Mouse (Mus musculus) heart, embryonic 12.5 days (tissue): ENCODE results near the gene Clic4. TPM values are rescaled to one million over a fixed set of nuclear protein-coding genes. Genes with fewer than 3 reads are reported as not detected.

Experiments
- ATAC-seq: fragments of 200-750 bp; cut with Nextera tagmentation; 2 replicates; pipeline ENCODE4 v1.8.0; 2017; ENCODE audit warnings: moderate TSS enrichment, moderate library complexity; ENCODE audit not compliant: insufficient number of reproducible peaks, low FRiP score
- H3K27ac ChIP-seq: fragments of 300-500 bp; sonication (generic); 2 replicates; pipeline ENCODE4 v1.5.1; 2016; ENCODE audit warnings: mild to moderate bottlenecking, moderate library complexity; ENCODE audit not compliant: poor library complexity, severe bottlenecking
- H3K27me3 ChIP-seq: fragments of 300-500 bp; sonication (generic); replicated peaks from 2 replicates; pipeline ENCODE4 v1.6.1; 2016; ENCODE audit warnings: mild to moderate bottlenecking, moderate library complexity
- H3K36me3 ChIP-seq: fragments of 300-500 bp; sonication (generic); 2 replicates; pipeline ENCODE4 v1.6.1; 2016; ENCODE audit warnings: mild to moderate bottlenecking, moderate library complexity
- H3K4me1 ChIP-seq: fragments of 300-500 bp; sonication (generic); replicated peaks from 2 replicates; pipeline ENCODE4 v1.6.1; 2016; ENCODE audit warnings: mild to moderate bottlenecking
- H3K4me2 ChIP-seq: fragments of 300-500 bp; sonication (generic); 2 replicates; pipeline ENCODE4 v1.6.1; 2016; ENCODE audit warnings: mild to moderate bottlenecking, moderate library complexity
- H3K4me3 ChIP-seq: fragments of 300-500 bp; sonication (generic); 2 replicates; pipeline ENCODE4 v1.5.1; 2016; ENCODE audit warnings: mild to moderate bottlenecking
- H3K9ac ChIP-seq: fragments of 300-500 bp; sonication (generic); 2 replicates; pipeline ENCODE4 v1.6.1; 2016; ENCODE audit warnings: mild to moderate bottlenecking, moderate library complexity
- H3K9me3 ChIP-seq: fragments of 300-500 bp; sonication (generic); replicated peaks from 2 replicates; pipeline ENCODE4 v1.6.1; 2016; ENCODE audit warnings: mild to moderate bottlenecking, moderate library complexity
- WGBS: fragments of 180-500 bp; shearing (Covaris S2); methylation state at CpG from one replicate; pipeline ENCODE4 v1.1.7; 2016; 5-methylcytosine and 5-hydroxymethylcytosine counted together
- polyA plus RNA-seq: library from polyadenylated mRNA; unstranded; fragments of >200 nt; fragmentation: Nextera tagmentation; extraction: Ambion mirVana; gene quantifications from 2 replicates; pipeline ENCODE4 v1.2.1, GENCODE M21; 2016

Clic4 gene
- polyA plus RNA-seq, 1 experiment from 2014 or later, result 291 TPM

GRCm38 (mm10) chr4:135246444-135246843, 26.2 kb downstream of the Clic4 start:
- ATAC-seq, result no peak
- WGBS, result 85% methylated on average over 2 of the region's 2 CpGs
- Histone ChIP-seq H3K9me3 (no peaks in the 10 kb centered on the region), H3K36me3 (peaks cover 13% of the 10 kb centered on the region), H3K27ac (peak overlapping the region; percentile 3; the same call in 1 of the 2 replicates), H3K4me2 (no peak overlapping the region), H3K9ac (no peak overlapping the region), H3K27me3 (no peaks in the 10 kb centered on the region), H3K4me1 (peaks cover 70% of the 10 kb centered on the region), H3K4me3 (no peak overlapping the region)

GRCm38 (mm10) chr4:135245841-135246240, 26.8 kb downstream of the Clic4 start:
- no peak overlapping the region; the same call in 1 of the 2 replicates for H3K9ac ChIP-seq
- no peak overlapping the region for H3K27ac ChIP-seq
- H3K27me3 ChIP-seq, result no peaks in the 10 kb centered on the region
- H3K36me3 ChIP-seq, result peaks cover 13% of the 10 kb centered on the region
- no peak overlapping the region for H3K4me2 ChIP-seq
- H3K4me1 ChIP-seq, result peaks cover 70% of the 10 kb centered on the region
- H3K9me3 ChIP-seq, result no peaks in the 10 kb centered on the region
- no peak for ATAC-seq
- WGBS, result 88% methylated on average over 11 of the region's 11 CpGs
- no peak overlapping the region for H3K4me3 ChIP-seq

GRCm38 (mm10) chr4:135244335-135244734, 28.3 kb downstream of the Clic4 start:
- peaks cover 5% of the 10 kb centered on the region for H3K36me3 ChIP-seq
- H3K4me3 ChIP-seq, result no peak overlapping the region
- WGBS, result 89% methylated on average over 3 of the region's 3 CpGs
- ATAC-seq, result no peak
- H3K9me3 ChIP-seq, result no peaks in the 10 kb centered on the region
- H3K9ac ChIP-seq, result no peak overlapping the region
- H3K4me2 ChIP-seq, result no peak overlapping the region
- H3K4me1 ChIP-seq, result peaks cover 77% of the 10 kb centered on the region
- no peaks in the 10 kb centered on the region for H3K27me3 ChIP-seq
- H3K27ac ChIP-seq, result no peak overlapping the region

- Histone ChIP-seq H3K27me3 (no peaks in the 10 kb centered on the region), H3K9me3 (no peaks in the 10 kb centered on the region), H3K4me3 (no peak overlapping the region), H3K4me1 (peaks cover 85% of the 10 kb centered on the region), H3K27ac (peak overlapping the region; percentile 72; the same call in 1 of the 2 replicates), H3K9ac (no peak overlapping the region), H3K4me2 (no peak overlapping the region), H3K36me3 (peaks cover 8% of the 10 kb centered on the region)
- no peak for ATAC-seq
- 73% methylated on average over 7 of the region's 7 CpGs for WGBS
These were observed 29.6 kb downstream of the Clic4 start for GRCm38 (mm10) chr4:135242913-135243541.

- H3K4me2 ChIP-seq, result no peak overlapping the region
- H3K4me1 ChIP-seq, result peaks cover 85% of the 10 kb centered on the region
- no peak for ATAC-seq
- H3K27me3 ChIP-seq, result no peaks in the 10 kb centered on the region
- H3K27ac ChIP-seq, result peak overlapping the region; percentile 72
- H3K4me3 ChIP-seq, result no peak overlapping the region
- whole genome bisulfite sequencing, result 87% methylated on average over 5 of the region's 5 CpGs
- no peak overlapping the region for H3K9ac ChIP-seq
- H3K9me3 ChIP-seq, result no peaks in the 10 kb centered on the region
- peaks cover 11% of the 10 kb centered on the region for H3K36me3 ChIP-seq
These were observed 30.2 kb downstream of the Clic4 start for GRCm38 (mm10) chr4:135242383-135242782.

GRCm38 (mm10) chr4:135241669-135242068, 30.9 kb downstream of the Clic4 start:
- 24% methylated on average over 5 of the region's 5 CpGs for WGBS
- Histone ChIP-seq H3K27ac (peak overlapping the region; percentile 72), H3K9ac (no peak overlapping the region), H3K4me2 (peak overlapping the region; percentile 20; the same call in 1 of the 2 replicates), H3K36me3 (peaks cover 11% of the 10 kb centered on the region), H3K4me3 (no peak overlapping the region), H3K4me1 (peaks cover 85% of the 10 kb centered on the region), H3K9me3 (no peaks in the 10 kb centered on the region), H3K27me3 (no peaks in the 10 kb centered on the region)
- ATAC-seq, result no peak

- Histone ChIP-seq H3K9ac (no peak overlapping the region), H3K27ac (peak overlapping the region; percentile 72), H3K27me3 (no peaks in the 10 kb centered on the region), H3K4me1 (peaks cover 85% of the 10 kb centered on the region), H3K36me3 (peaks cover 17% of the 10 kb centered on the region), H3K4me3 (no peak overlapping the region), H3K9me3 (no peaks in the 10 kb centered on the region), H3K4me2 (peak overlapping the region; percentile 20; the same call in 1 of the 2 replicates)
- ATAC-seq, result no peak
- WGBS, result 69% methylated on average over 5 of the region's 5 CpGs
These were observed 31.5 kb downstream of the Clic4 start for GRCm38 (mm10) chr4:135241106-135241505.

GRCm38 (mm10) chr4:135240329-135240728, 32.3 kb downstream of the Clic4 start:
- H3K36me3 ChIP-seq, result peaks cover 23% of the 10 kb centered on the region
- no peak for ATAC-seq
- no peak overlapping the region for H3K4me2 ChIP-seq
- no peaks in the 10 kb centered on the region for H3K27me3 ChIP-seq
- no peak overlapping the region for H3K9ac ChIP-seq
- peaks cover 85% of the 10 kb centered on the region for H3K4me1 ChIP-seq
- no peak overlapping the region for H3K4me3 ChIP-seq
- no peaks in the 10 kb centered on the region for H3K9me3 ChIP-seq
- WGBS, result 75% methylated on average over 3 of the region's 3 CpGs
- peak overlapping the region; percentile 35; the same call in 1 of the 2 replicates for H3K27ac ChIP-seq

- H3K4me3 ChIP-seq, result no peak overlapping the region
- peak overlapping the region; percentile 84 for H3K27ac ChIP-seq
- no peak for ATAC-seq
- 51% methylated on average over 13 of the region's 13 CpGs for WGBS
- H3K27me3 ChIP-seq, result no peaks in the 10 kb centered on the region
- no peak overlapping the region; the same call in 1 of the 2 replicates for H3K9ac ChIP-seq
- no peaks in the 10 kb centered on the region for H3K9me3 ChIP-seq
- peaks cover 83% of the 10 kb centered on the region for H3K4me1 ChIP-seq
- peaks cover 26% of the 10 kb centered on the region for H3K36me3 ChIP-seq
- peak overlapping the region; percentile 38 for H3K4me2 ChIP-seq
These were observed 33.7 kb downstream of the Clic4 start for GRCm38 (mm10) chr4:135238706-135239510.

- no peak for ATAC-seq
- Histone ChIP-seq H3K4me1 (peaks cover 71% of the 10 kb centered on the region), H3K9me3 (no peaks in the 10 kb centered on the region), H3K4me3 (no peak overlapping the region), H3K27ac (peak overlapping the region; percentile 43; the same call in 1 of the 2 replicates), H3K36me3 (peaks cover 32% of the 10 kb centered on the region), H3K4me2 (no peak overlapping the region), H3K9ac (no peak overlapping the region), H3K27me3 (no peaks in the 10 kb centered on the region)
- WGBS, result 68% methylated on average over 4 of the region's 4 CpGs
These were observed 36.0 kb downstream of the Clic4 start for GRCm38 (mm10) chr4:135236658-135237057.

- Histone ChIP-seq H3K4me3 (no peak overlapping the region), H3K9ac (0 out of 2 replicates have a peak overlapping the region, but pooled peaks have one; percentile 0), H3K9me3 (no peaks in the 10 kb centered on the region), H3K4me1 (peaks cover 70% of the 10 kb centered on the region), H3K27me3 (no peaks in the 10 kb centered on the region), H3K36me3 (peaks cover 32% of the 10 kb centered on the region), H3K27ac (peak overlapping the region; percentile 26; the same call in 1 of the 2 replicates), H3K4me2 (no peak overlapping the region)
- no peak for ATAC-seq
- WGBS, result 65% methylated on average over 8 of the region's 8 CpGs
These were observed 37.1 kb downstream of the Clic4 start for GRCm38 (mm10) chr4:135235546-135235945.
